Mouse (Mus musculus) adipose tissue, adult 10 weeks (tissue): Measurements from ENCODE around the gene Usp29. TPM values are rescaled to one million over a fixed set of nuclear protein-coding genes. Genes with fewer than 3 reads are reported as not detected.

Experiments used
- polyA plus RNA-seq: library from polyadenylated mRNA; stranded (reverse); fragments of 350-450 nt; fragmentation: Illumina TruSeq; extraction: RNeasy Lipid Tissue Mini Kit (QIAGEN cat#74804); gene quantifications from one replicate; pipeline ENCODE4 v1.2.3, GENCODE M21; 2014; ENCODE audit warnings: low read depth, low replicate concordance

Gene Usp29
- 0.05 TPM for polyA plus RNA-seq

DNA sequence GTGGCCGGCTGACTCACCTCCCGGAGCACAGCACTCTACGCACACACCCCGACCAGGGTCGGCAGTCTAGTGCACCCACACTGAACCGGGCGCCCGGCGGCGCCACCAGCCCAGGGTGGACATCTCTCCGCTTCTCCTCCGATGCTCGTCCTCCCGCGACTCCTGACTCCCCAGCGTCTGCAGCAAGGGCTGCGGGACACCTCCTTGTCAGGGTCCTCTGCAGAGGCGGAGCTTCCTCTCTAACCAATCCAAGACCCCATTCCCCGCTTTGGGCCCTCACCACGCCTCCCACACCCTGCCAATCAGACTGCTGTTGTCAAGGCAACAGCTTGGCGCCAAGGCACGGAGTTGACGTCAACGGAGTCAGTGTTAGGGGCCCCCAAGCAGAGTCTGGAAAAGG, at the start of gene Usp29, which contains the start of gene Peg3:
Gene Usp29 (plus strand): TSS at position 338 of the 400 bp plus-strand sequence.
Gene Peg3 (minus strand): TSS at position 191 of the 400 bp plus-strand sequence.

DNA sequence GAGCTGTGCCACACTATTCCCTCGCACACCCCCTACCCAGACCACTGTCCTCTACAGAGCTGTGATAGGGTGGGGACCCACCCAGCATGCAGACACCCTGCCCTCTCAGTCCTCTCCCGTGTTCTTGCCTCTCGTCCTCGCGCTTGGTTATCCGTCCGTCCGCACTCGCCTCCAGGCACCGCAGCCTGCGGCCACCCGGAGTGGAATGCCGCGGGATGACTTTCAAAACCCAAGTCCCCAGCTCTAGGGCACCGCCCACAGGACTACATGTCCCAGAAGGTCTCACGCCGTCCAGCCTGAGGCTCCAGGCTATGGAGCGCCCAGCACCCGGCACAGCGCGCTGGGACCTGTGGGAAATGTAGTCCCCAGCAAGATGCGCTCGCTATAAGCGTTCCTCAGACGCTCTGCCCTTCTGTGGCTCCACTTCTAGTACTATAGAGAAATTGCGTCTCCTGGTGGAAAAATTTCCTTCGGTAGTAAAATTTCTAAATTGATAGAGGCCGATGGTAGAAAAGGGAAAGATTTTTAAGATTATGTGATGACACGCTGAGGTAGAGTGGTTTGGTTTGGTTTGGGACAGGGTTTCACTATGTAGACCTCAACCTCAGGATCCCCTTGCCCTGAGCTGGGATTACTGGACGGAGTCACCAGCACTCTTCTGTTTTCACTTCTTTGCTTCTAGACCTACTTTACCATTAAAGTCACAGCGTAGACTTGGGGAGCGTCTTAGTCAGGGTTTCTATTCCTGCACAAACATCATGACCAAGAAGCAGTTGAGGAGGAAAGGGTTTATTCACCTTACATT, 33.9 kb upstream of the Usp29 start, which contains the start of gene Zim1:
Gene Zim1 (minus strand): TSS at position 210 of the 805 bp plus-strand sequence.

DNA sequence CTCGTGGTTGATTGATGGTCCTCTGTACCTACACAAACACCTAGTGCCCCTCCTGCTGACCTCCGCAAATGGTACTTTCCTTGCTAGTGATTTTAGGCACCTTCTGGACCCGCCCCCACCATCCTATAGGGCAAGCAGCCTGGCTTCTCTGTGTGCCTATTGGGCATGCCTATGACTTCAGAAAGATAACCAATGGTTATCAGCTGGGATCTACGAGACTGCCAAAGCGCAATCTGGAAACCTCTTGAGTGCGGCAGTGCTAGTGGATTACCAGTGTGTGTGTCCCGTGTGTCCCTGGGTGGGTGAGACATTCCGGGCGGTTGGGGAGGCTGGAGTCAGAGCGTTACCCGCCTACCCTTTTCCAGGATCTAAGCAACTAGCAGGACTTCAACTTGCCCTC, 264.9 kb downstream of the Usp29 start, which contains the start of gene Aurkc:
Gene Aurkc (plus strand): TSS at position 50 of the 400 bp plus-strand sequence.

Other genes with a start within 250 kb of the Usp29 start
- not detected for gene Olfr5, start 243.6 kb upstream of the Usp29 start, polyA plus RNA-seq
- not detected for gene Olfr1347, start 230.8 kb upstream of the Usp29 start, polyA plus RNA-seq
- not detected for gene Olfr1348, start 221.8 kb upstream of the Usp29 start, polyA plus RNA-seq
- gene Olfr1349, start 207.6 kb upstream of the Usp29 start, polyA plus RNA-seq: 0.14 TPM
- gene Olfr1350, start 165.7 kb upstream of the Usp29 start, polyA plus RNA-seq: not detected
- gene Zim1, start 34.1 kb upstream of the Usp29 start, polyA plus RNA-seq: 1.4 TPM
- gene Peg3, start 147 bp upstream of the Usp29 start, polyA plus RNA-seq: 20.0 TPM